Mouse (Mus musculus): ENCODE results near the gene Cnot11. TPM values are rescaled to one million over a fixed set of nuclear protein-coding genes. Genes with fewer than 3 reads are reported as not detected.
"Not testable (repeated sequence)": the region's sequence is repeated elsewhere in the genome, so short reads cannot be mapped to it uniquely, and the experiment has no call there.

Cnot11 gene
- polyA plus RNA-seq, 1 experiment from 2014 or later, result 23.4 TPM

GRCm38 (mm10) chr1:39578446-39578845 lies 43.7 kb downstream of the Cnot11 start:
- Histone ChIP-seq H3K27ac (ENCODE audit: low read depth) (no peak overlapping the region), H3K9ac (ENCODE audit: low read length) (no peak overlapping the region), H3K27me3 (replicated peaks; ENCODE audit: control insufficient read depth, insufficient read depth, low read length) (no peaks in the 10 kb centered on the region), H3K36me3 (ENCODE audit: control insufficient read depth, insufficient read depth, low read length) (no peaks in the 10 kb centered on the region), H3K4me3 (ENCODE audit: low read depth, low read length) (no peak overlapping the region), H3K9me3 (ENCODE audit: control insufficient read depth, low read length) (no peaks in the 10 kb centered on the region), H3K4me1 (replicated peaks; ENCODE audit: control insufficient read depth, insufficient read depth, low read length) (peaks cover 13% of the 10 kb centered on the region), H3K4me2 (ENCODE audit: low read length) (no peak overlapping the region)
- ATAC-seq (replicated peaks; ENCODE audit: low FRiP score, low TSS enrichment, low read depth) (no peak), DNase-seq (ENCODE audit: low spot score) (no peak)
- 77% methylated on average over 5 of the region's 5 CpGs for WGBS

GRCm38 (mm10) chr1:39579139-39579538 lies 44.3 kb downstream of the Cnot11 start:
- ATAC-seq (replicated peaks; ENCODE audit: low FRiP score, low TSS enrichment, low read depth) (no peak), DNase-seq (ENCODE audit: low spot score) (no peak)
- H3K9ac ChIP-seq (ENCODE audit: low read length), result no peak overlapping the region
- H3K27me3 ChIP-seq (replicated peaks; ENCODE audit: control insufficient read depth, insufficient read depth, low read length), result no peaks in the 10 kb centered on the region
- no peak overlapping the region for H3K4me3 ChIP-seq (ENCODE audit: low read depth, low read length)
- no peaks in the 10 kb centered on the region for H3K36me3 ChIP-seq (ENCODE audit: control insufficient read depth, insufficient read depth, low read length)
- H3K4me2 ChIP-seq (ENCODE audit: low read length), result no peak overlapping the region
- WGBS, result 75% methylated on average over 6 of the region's 6 CpGs
- H3K4me1 ChIP-seq (replicated peaks; ENCODE audit: control insufficient read depth, insufficient read depth, low read length), result peaks cover 13% of the 10 kb centered on the region
- no peak overlapping the region for H3K27ac ChIP-seq (ENCODE audit: low read depth)
- no peaks in the 10 kb centered on the region for H3K9me3 ChIP-seq (ENCODE audit: control insufficient read depth, low read length)

- H3K9me3 ChIP-seq (ENCODE audit: control insufficient read depth, low read length), result no peaks in the 10 kb centered on the region
- H3K36me3 ChIP-seq (ENCODE audit: control insufficient read depth, insufficient read depth, low read length), result no peaks in the 10 kb centered on the region
- 90% methylated on average over 2 of the region's 3 CpGs for WGBS
- no peak overlapping the region for H3K9ac ChIP-seq (ENCODE audit: low read length)
- H3K4me2 ChIP-seq (ENCODE audit: low read length), result no peak overlapping the region
- H3K4me3 ChIP-seq (ENCODE audit: low read depth, low read length), result no peak overlapping the region
- H3K27me3 ChIP-seq (replicated peaks; ENCODE audit: control insufficient read depth, insufficient read depth, low read length), result no peaks in the 10 kb centered on the region
- DNase-seq (ENCODE audit: low spot score) (no peak), ATAC-seq (replicated peaks; ENCODE audit: low FRiP score, low TSS enrichment, low read depth) (no peak)
- no peak overlapping the region for H3K27ac ChIP-seq (ENCODE audit: low read depth)
- 0 out of 2 replicates have a peak, but pooled peaks cover 5% of the 10 kb centered on the region for H3K4me1 ChIP-seq (replicated peaks; ENCODE audit: control insufficient read depth, insufficient read depth, low read length)
Measured at GRCm38 (mm10) chr1:39581215-39581614, 46.4 kb downstream of the Cnot11 start.

- H3K9me3 ChIP-seq (ENCODE audit: control insufficient read depth, low read length), result no peaks in the 10 kb centered on the region
- no peak overlapping the region for H3K4me3 ChIP-seq (ENCODE audit: low read depth, low read length)
Measured at GRCm38 (mm10) chr1:39583173-39583572, 48.4 kb downstream of the Cnot11 start.

GRCm38 (mm10) chr1:39585416-39585815 lies 50.6 kb downstream of the Cnot11 start:
- Histone ChIP-seq H3K9me3 (ENCODE audit: control insufficient read depth, low read length) (no peaks in the 10 kb centered on the region), H3K9ac (ENCODE audit: low read length) (no peak overlapping the region), H3K27ac (ENCODE audit: low read depth) (no peak overlapping the region), H3K27me3 (replicated peaks; ENCODE audit: control insufficient read depth, insufficient read depth, low read length) (no peaks in the 10 kb centered on the region), H3K4me2 (ENCODE audit: low read length) (no peak overlapping the region), H3K4me1 (replicated peaks; ENCODE audit: control insufficient read depth, insufficient read depth, low read length) (no peaks in the 10 kb centered on the region), H3K4me3 (ENCODE audit: low read depth, low read length) (no peak overlapping the region), H3K36me3 (ENCODE audit: control insufficient read depth, insufficient read depth, low read length) (no peaks in the 10 kb centered on the region)
- ATAC-seq (replicated peaks; ENCODE audit: low FRiP score, low TSS enrichment, low read depth) (no peak), DNase-seq (ENCODE audit: low spot score) (no peak)
- WGBS, result 78% methylated on average over 9 of the region's 9 CpGs

More at GRCm38 (mm10) chr1:39583173-39583572, 48.4 kb downstream of the Cnot11 start:
- ATAC-seq (replicated peaks; ENCODE audit: low FRiP score, low TSS enrichment, low read depth) (no peak), DNase-seq (ENCODE audit: low spot score) (no peak)
- H3K36me3 ChIP-seq (ENCODE audit: control insufficient read depth, insufficient read depth, low read length), result no peaks in the 10 kb centered on the region
- H3K4me1 ChIP-seq (replicated peaks; ENCODE audit: control insufficient read depth, insufficient read depth, low read length), result no peaks in the 10 kb centered on the region
- H3K27ac ChIP-seq (ENCODE audit: low read depth), result no peak overlapping the region
- WGBS, result 93% methylated on average over 9 of the region's 9 CpGs
- no peak overlapping the region for H3K4me2 ChIP-seq (ENCODE audit: low read length)
- H3K9ac ChIP-seq (ENCODE audit: low read length), result no peak overlapping the region
- no peaks in the 10 kb centered on the region for H3K27me3 ChIP-seq (replicated peaks; ENCODE audit: control insufficient read depth, insufficient read depth, low read length)

- Histone ChIP-seq H3K9ac (ENCODE audit: low read length) (no peak overlapping the region), H3K27me3 (replicated peaks; ENCODE audit: control insufficient read depth, insufficient read depth, low read length) (no peaks in the 10 kb centered on the region), H3K36me3 (ENCODE audit: control insufficient read depth, insufficient read depth, low read length) (no peaks in the 10 kb centered on the region), H3K4me1 (replicated peaks; ENCODE audit: control insufficient read depth, insufficient read depth, low read length) (no peaks in the 10 kb centered on the region), H3K9me3 (ENCODE audit: control insufficient read depth, low read length) (no peaks in the 10 kb centered on the region), H3K4me2 (ENCODE audit: low read length) (no peak overlapping the region), H3K4me3 (ENCODE audit: low read depth, low read length) (no peak overlapping the region), H3K27ac (ENCODE audit: low read depth) (no peak overlapping the region)
- DNase-seq (ENCODE audit: low spot score) (no peak), ATAC-seq (replicated peaks; ENCODE audit: low FRiP score, low TSS enrichment, low read depth) (no peak)
- WGBS, result 78% methylated on average over 5 of the region's 5 CpGs
Measured at GRCm38 (mm10) chr1:39590193-39590592, 55.4 kb downstream of the Cnot11 start.

- ATAC-seq (replicated peaks; ENCODE audit: low FRiP score, low TSS enrichment, low read depth); DNase-seq (ENCODE audit: low spot score); H3K9me3 ChIP-seq (ENCODE audit: control insufficient read depth, low read length); H3K4me3 ChIP-seq (ENCODE audit: low read depth, low read length); H3K27me3 ChIP-seq (replicated peaks; ENCODE audit: control insufficient read depth, insufficient read depth, low read length); H3K9ac ChIP-seq (ENCODE audit: low read length); H3K36me3 ChIP-seq (ENCODE audit: control insufficient read depth, insufficient read depth, low read length); H3K4me1 ChIP-seq (replicated peaks; ENCODE audit: control insufficient read depth, insufficient read depth, low read length); H3K27ac ChIP-seq (ENCODE audit: low read depth); H3K4me2 ChIP-seq (ENCODE audit: low read length): not testable (repeated sequence)
- 52% methylated on average over 1 of the region's 1 CpGs for WGBS
Measured at GRCm38 (mm10) chr1:39591557-39591956, 56.8 kb downstream of the Cnot11 start.

GRCm38 (mm10) chr1:39592090-39592489 lies 57.3 kb downstream of the Cnot11 start:
- Histone ChIP-seq H3K36me3 (ENCODE audit: control insufficient read depth, insufficient read depth, low read length) (no peaks in the 10 kb centered on the region), H3K27me3 (replicated peaks; ENCODE audit: control insufficient read depth, insufficient read depth, low read length) (no peaks in the 10 kb centered on the region), H3K9ac (ENCODE audit: low read length) (no peak overlapping the region), H3K4me3 (ENCODE audit: low read depth, low read length) (no peak overlapping the region), H3K4me1 (replicated peaks; ENCODE audit: control insufficient read depth, insufficient read depth, low read length) (no peaks in the 10 kb centered on the region), H3K4me2 (ENCODE audit: low read length) (no peak overlapping the region), H3K9me3 (ENCODE audit: control insufficient read depth, low read length) (no peaks in the 10 kb centered on the region), H3K27ac (ENCODE audit: low read depth) (no peak overlapping the region)
- WGBS, result 63% methylated on average over 4 of the region's 4 CpGs
- no peak for DNase-seq (ENCODE audit: low spot score)
- ATAC-seq (replicated peaks; ENCODE audit: low FRiP score, low TSS enrichment, low read depth), result 0 out of 2 replicates have a peak, but pooled peaks have one; percentile 43

GRCm38 (mm10) chr1:39593836-39594235 lies 59.0 kb downstream of the Cnot11 start:
- DNase-seq (ENCODE audit: low spot score) (no peak), ATAC-seq (replicated peaks; ENCODE audit: low FRiP score, low TSS enrichment, low read depth) (peak; percentile 60; the same call in 1 of the 2 replicates)
- Histone ChIP-seq H3K9me3 (ENCODE audit: control insufficient read depth, low read length) (no peaks in the 10 kb centered on the region), H3K27me3 (replicated peaks; ENCODE audit: control insufficient read depth, insufficient read depth, low read length) (no peaks in the 10 kb centered on the region), H3K4me3 (ENCODE audit: low read depth, low read length) (no peak overlapping the region), H3K9ac (ENCODE audit: low read length) (no peak overlapping the region), H3K4me1 (replicated peaks; ENCODE audit: control insufficient read depth, insufficient read depth, low read length) (no peaks in the 10 kb centered on the region), H3K36me3 (ENCODE audit: control insufficient read depth, insufficient read depth, low read length) (no peaks in the 10 kb centered on the region), H3K4me2 (ENCODE audit: low read length) (peak overlapping the region; percentile 26; the same call in 1 of the 2 replicates), H3K27ac (ENCODE audit: low read depth) (peak overlapping the region; percentile 14; the same call in 1 of the 2 replicates)
- whole genome bisulfite sequencing, result 62% methylated on average over 10 of the region's 10 CpGs
